Mouse (Mus musculus) gastrocnemius, adult 2 months (tissue): Measurements from ENCODE around the gene Sema6b. TPM values are rescaled to one million over a fixed set of nuclear protein-coding genes. Genes with fewer than 3 reads are reported as not detected.

Experiments
- DNase-seq: peaks from one replicate; pipeline ENCODE4 v3.0.0; 2022
- H3K27ac ChIP-seq: fragments of 200-600 bp; 2 replicates; pipeline ENCODE4 v1.8.1; 2022; ENCODE audit warnings: mild to moderate bottlenecking
- H3K4me3 ChIP-seq: fragments of 200-600 bp; 2 replicates; pipeline ENCODE4 v1.8.1; 2022; ENCODE audit warnings: mild to moderate bottlenecking, moderate library complexity
- CTCF ChIP-seq: fragments of 200-600 bp; IDR thresholded peaks from 2 replicates; pipeline ENCODE4 v1.8.1; 2022; ENCODE audit warnings: antibody characterized with exemption, mild to moderate bottlenecking, moderate library complexity
- intact Hi-C: fragments of 180-260 bp; cut with DNase I; formaldehyde crosslinking; loops from one replicate; pipeline ENCODE4 v1.15.1; 2025
- microRNA-seq: library from miRNA; unstranded; fragments of <30 nt; microRNA quantifications from one replicate; pipeline ENCODE4 v1.2.0, GENCODE M21; 2021
- total RNA-seq, 2 experiments: library from RNA; stranded (reverse); gene quantifications; 2 replicates each; pipeline ENCODE4 v1.2.3; 2021

Sema6b gene
- total RNA-seq, 2 experiments from 2014 or later = 1.9 to 3.2 TPM

- intact Hi-C loops = loop anchor here (5.0 kb wide), 1 partner anchor 117 kb away; the partner anchor contains the start of gene Yju2
- TF ChIP-seq CTCF = no peak
- peak overlapping the region; percentile 98 for H3K27ac ChIP-seq
- peak overlapping the region; percentile 97 for H3K4me3 ChIP-seq
- peak; percentile 89 for DNase-seq
These were observed 65.9 kb downstream of the Sema6b start for GRCm38 (mm10) chr17:56074097-56074826.

Small RNA genes lying within 50 kb of the gene (microRNA-seq; reads per million reads assigned to microRNA genes)
- gene Gm44397 = not detected

Other genes with a start within 250 kb of the Sema6b start
- gene Zfp959, start 248.2 kb downstream of the Sema6b start, total RNA-seq = 1 to 10 TPM; 2.9 to 3.8 TPM
- 1 to 10 TPM; 2.9 to 4.1 TPM for gene Zfp119b, start 190.8 kb downstream of the Sema6b start, total RNA-seq
- gene Ebi3, start 187.7 kb downstream of the Sema6b start, total RNA-seq = under 1 TPM; 0.20 to 0.39 TPM
- gene Yju2, start 181.2 kb downstream of the Sema6b start, total RNA-seq = 10 to 100 TPM in 1 of 2 experiments, 1 to 10 TPM in 1; 8.3 to 10.2 TPM
- under 1 TPM in 1 of 2 experiments, not detected in 1; 0.47 TPM for gene Shd, start 169.9 kb downstream of the Sema6b start, total RNA-seq
- gene Fsd1, start 153.8 kb downstream of the Sema6b start, total RNA-seq = not detected
- 1 to 10 TPM; 2.6 to 3.1 TPM for gene Stap2, start 134.8 kb downstream of the Sema6b start, total RNA-seq
- gene Mpnd, start 134.6 kb downstream of the Sema6b start, total RNA-seq = 10 to 100 TPM; 41.2 to 41.6 TPM
- gene Sh3gl1, start 103.7 kb downstream of the Sema6b start, total RNA-seq = 1 to 10 TPM; 8.7 to 9.5 TPM
- gene Chaf1a, start 99.9 kb downstream of the Sema6b start, total RNA-seq = under 1 TPM; 0.46 to 0.59 TPM
- 10 to 100 TPM; 55.6 to 64.3 TPM for gene Ubxn6, start 65.3 kb downstream of the Sema6b start, total RNA-seq
- gene Hdgfl2, start 60.7 kb downstream of the Sema6b start, total RNA-seq = 10 to 100 TPM; 23.8 to 26.3 TPM
- 100 to 1,000 TPM; 255 to 281 TPM for gene Plin4, start 30.5 kb downstream of the Sema6b start, total RNA-seq
- 10 to 100 TPM; 22.9 to 55.7 TPM for gene Plin5, start 22.7 kb downstream of the Sema6b start, total RNA-seq
- 10 to 100 TPM; 13.2 to 25.5 TPM for gene Lrg1, start 18.3 kb downstream of the Sema6b start, total RNA-seq
- under 1 TPM; 0.25 to 0.43 TPM for gene Tnfaip8l1, start 22.1 kb upstream of the Sema6b start, total RNA-seq
- gene Mydgf, start 43.6 kb upstream of the Sema6b start, total RNA-seq = 10 to 100 TPM; 17.0 to 17.7 TPM
- 10 to 100 TPM; 34.0 to 43.2 TPM for gene Dpp9, start 78.6 kb upstream of the Sema6b start, total RNA-seq
- 100 to 1,000 TPM; 165 to 176 TPM for gene Fem1a, start 116.5 kb upstream of the Sema6b start, total RNA-seq
- 1 to 10 TPM; 2.7 to 3.4 TPM for gene Ticam1, start 136.4 kb upstream of the Sema6b start, total RNA-seq
- 10 to 100 TPM; 42.4 to 75.0 TPM for gene Plin3, start 152.5 kb upstream of the Sema6b start, total RNA-seq
- gene Arrdc5, start 159.9 kb upstream of the Sema6b start, total RNA-seq = not detected
- 1 to 10 TPM; 1.3 to 2.1 TPM for gene Uhrf1, start 163.0 kb upstream of the Sema6b start, total RNA-seq
- gene Kdm4b, start 185.7 kb upstream of the Sema6b start, total RNA-seq = 10 to 100 TPM; 25.6 to 27.3 TPM